Mouse (Mus musculus) hindbrain, embryonic 14.5 days (tissue): Measurements from ENCODE around the gene Mon1a. TPM values are rescaled to one million over a fixed set of nuclear protein-coding genes. Genes with fewer than 3 reads are reported as not detected.

Source experiments
- ATAC-seq: fragments of 200-750 bp; cut with Nextera tagmentation; 2 replicates; pipeline ENCODE4 v1.8.0; 2017; ENCODE audit warnings: moderate number of reproducible peaks, mild to moderate bottlenecking, moderate TSS enrichment, moderate library complexity; ENCODE audit not compliant: low FRiP score
- DNase-seq: peaks from one replicate; pipeline ENCODE4 v3.0.0-alpha.2; 2015; ENCODE audit warnings: low spot score
- H3K27ac ChIP-seq: fragments of 300-500 bp; sonication (generic); 2 replicates; pipeline ENCODE4 v1.5.1; 2014; ENCODE audit warnings: mild to moderate bottlenecking, moderate library complexity
- H3K27me3 ChIP-seq: fragments of 300-500 bp; sonication (generic); 2 replicates; pipeline ENCODE4 v1.6.1; 2014; ENCODE audit warnings: mild to moderate bottlenecking, low read length, mixed read lengths; ENCODE audit not compliant: control insufficient read depth, insufficient read depth
- H3K36me3 ChIP-seq: fragments of 300-500 bp; sonication (generic); replicated peaks from 2 replicates; pipeline ENCODE4 v1.6.1; 2014; ENCODE audit not compliant: control insufficient read depth, insufficient read depth
- H3K4me1 ChIP-seq: fragments of 300-500 bp; sonication (generic); replicated peaks from 2 replicates; pipeline ENCODE4 v1.6.1; 2014; ENCODE audit warnings: antibody characterized with exemption, low read length, mixed read lengths; ENCODE audit not compliant: control insufficient read depth, insufficient read depth
- H3K4me2 ChIP-seq: fragments of 300-500 bp; sonication (generic); replicated peaks from 2 replicates; pipeline ENCODE4 v1.6.1; 2014; ENCODE audit warnings: mild to moderate bottlenecking, moderate library complexity
- H3K4me3 ChIP-seq: fragments of 300-500 bp; sonication (generic); replicated peaks from 2 replicates; pipeline ENCODE4 v1.5.1; 2014; ENCODE audit warnings: mild to moderate bottlenecking, low read length
- H3K9ac ChIP-seq: fragments of 300-500 bp; sonication (generic); 2 replicates; pipeline ENCODE4 v1.6.1; 2014
- H3K9me3 ChIP-seq: fragments of 300-500 bp; sonication (generic); 2 replicates; pipeline ENCODE4 v1.6.1; 2016; ENCODE audit warnings: low read length; ENCODE audit not compliant: control insufficient read depth
- WGBS: fragments of 180-500 bp; shearing (Covaris S2); extraction: QIAGEN DNeasy Blood & Tissue Kit; methylation state at CpG from one replicate; pipeline ENCODE4 v1.1.7; 2014; 5-methylcytosine and 5-hydroxymethylcytosine counted together
- polyA plus RNA-seq: library from polyadenylated mRNA; unstranded; fragments of >200 nt; fragmentation: Nextera tagmentation; extraction: Ambion mirVana; gene quantifications from 2 replicates; pipeline ENCODE4 v1.2.1, GENCODE M21; 2014

The Mon1a gene
- polyA plus RNA-seq, 1 experiment from 2014 or later: 22.1 TPM

GRCm38 (mm10) chr9:107919441-107919840 lies 31.5 kb downstream of the Mon1a start:
- no peaks in the 10 kb centered on the region for H3K9me3 ChIP-seq
- no peaks in the 10 kb centered on the region for H3K36me3 ChIP-seq
- H3K27ac ChIP-seq: no peak overlapping the region
- no peak for DNase-seq
- H3K4me3 ChIP-seq: no peak overlapping the region
- H3K9ac ChIP-seq: no peak overlapping the region
- no peaks in the 10 kb centered on the region for H3K27me3 ChIP-seq
- WGBS: 85% methylated on average over 5 of the region's 5 CpGs
- ATAC-seq: no peak
- peaks cover 9% of the 10 kb centered on the region; the same call in 1 of the 2 replicates for H3K4me1 ChIP-seq
- H3K4me2 ChIP-seq: no peak overlapping the region

- DNase-seq (no peak), ATAC-seq (no peak)
- H3K27me3 ChIP-seq: no peaks in the 10 kb centered on the region
- WGBS: 41% methylated on average over 7 of the region's 7 CpGs
- H3K4me1 ChIP-seq: peaks cover 19% of the 10 kb centered on the region; the same call in 1 of the 2 replicates
- no peak overlapping the region for H3K4me3 ChIP-seq
- H3K9me3 ChIP-seq: no peaks in the 10 kb centered on the region
- no peak overlapping the region for H3K9ac ChIP-seq
- no peak overlapping the region for H3K27ac ChIP-seq
- H3K4me2 ChIP-seq: no peak overlapping the region
- H3K36me3 ChIP-seq: no peaks in the 10 kb centered on the region
Measured at GRCm38 (mm10) chr9:107923021-107923420, 35.1 kb downstream of the Mon1a start.

- WGBS: 41% methylated on average over 6 of the region's 6 CpGs
Measured at GRCm38 (mm10) chr9:107923956-107924355, 36.0 kb downstream of the Mon1a start.

GRCm38 (mm10) chr9:107925251-107925650 lies 37.3 kb downstream of the Mon1a start:
- H3K27ac ChIP-seq: no peak overlapping the region
- peaks cover 14% of the 10 kb centered on the region; the same call in 1 of the 2 replicates for H3K4me1 ChIP-seq
- H3K9ac ChIP-seq: no peak overlapping the region
- no peaks in the 10 kb centered on the region for H3K9me3 ChIP-seq
- H3K4me3 ChIP-seq: no peak overlapping the region
- no peak overlapping the region for H3K4me2 ChIP-seq
- ATAC-seq (no peak), DNase-seq (no peak)
- WGBS: 21% methylated on average over 3 of the region's 3 CpGs
- H3K36me3 ChIP-seq: no peaks in the 10 kb centered on the region
- H3K27me3 ChIP-seq: no peaks in the 10 kb centered on the region

More at GRCm38 (mm10) chr9:107923956-107924355, 36.0 kb downstream of the Mon1a start:
- H3K4me1 ChIP-seq: peaks cover 14% of the 10 kb centered on the region; the same call in 1 of the 2 replicates
- H3K36me3 ChIP-seq: no peaks in the 10 kb centered on the region
- ATAC-seq: no peak
- no peak overlapping the region for H3K4me2 ChIP-seq
- H3K9me3 ChIP-seq: no peaks in the 10 kb centered on the region
- no peak for DNase-seq
- no peak overlapping the region for H3K27ac ChIP-seq
- H3K9ac ChIP-seq: no peak overlapping the region
- no peaks in the 10 kb centered on the region for H3K27me3 ChIP-seq
- H3K4me3 ChIP-seq: no peak overlapping the region

GRCm38 (mm10) chr9:107926920-107927420 lies 39.0 kb downstream of the Mon1a start:
- WGBS: 59% methylated on average over 9 of the region's 9 CpGs
- Histone ChIP-seq H3K36me3 (no peaks in the 10 kb centered on the region), H3K4me1 (peaks cover 14% of the 10 kb centered on the region; the same call in 1 of the 2 replicates), H3K4me3 (no peak overlapping the region), H3K27me3 (no peaks in the 10 kb centered on the region), H3K27ac (no peak overlapping the region), H3K4me2 (no peak overlapping the region), H3K9me3 (no peaks in the 10 kb centered on the region), H3K9ac (no peak overlapping the region)
- ATAC-seq (no peak), DNase-seq (no peak)

GRCm38 (mm10) chr9:107927749-107928148 lies 39.8 kb downstream of the Mon1a start:
- no peak overlapping the region for H3K27ac ChIP-seq
- H3K27me3 ChIP-seq: no peaks in the 10 kb centered on the region
- H3K9me3 ChIP-seq: no peaks in the 10 kb centered on the region
- 88% methylated on average over 5 of the region's 5 CpGs for WGBS
- DNase-seq: no peak
- H3K9ac ChIP-seq: no peak overlapping the region
- no peak overlapping the region for H3K4me3 ChIP-seq
- no peak for ATAC-seq
- no peaks in the 10 kb centered on the region for H3K36me3 ChIP-seq
- H3K4me2 ChIP-seq: no peak overlapping the region
- peaks cover 14% of the 10 kb centered on the region; the same call in 1 of the 2 replicates for H3K4me1 ChIP-seq

- Histone ChIP-seq H3K4me1 (peaks cover 14% of the 10 kb centered on the region; the same call in 1 of the 2 replicates), H3K9me3 (no peaks in the 10 kb centered on the region), H3K27me3 (no peaks in the 10 kb centered on the region), H3K4me2 (no peak within 1 kb of the TSS), H3K4me3 (no peak within 1 kb of the TSS), H3K36me3 (no peaks in the 10 kb centered on the region), H3K27ac (no peak within 1 kb of the TSS), H3K9ac (no peak within 1 kb of the TSS)
- DNase-seq: no peak
- ATAC-seq: no peak
- WGBS: 78% methylated on average over 3 of the region's 3 CpGs
Measured at GRCm38 (mm10) chr9:107928169-107928568, 40.2 kb downstream of the Mon1a start, which contains the start of gene Actl11. Gene Actl11, plus strand, starts transcription at chr9:107928469.

- Histone ChIP-seq H3K4me1 (peaks cover 15% of the 10 kb centered on the region), H3K4me2 (no peak overlapping the region), H3K27me3 (peaks cover 8% of the 10 kb centered on the region), H3K9me3 (no peaks in the 10 kb centered on the region), H3K4me3 (no peak overlapping the region), H3K9ac (no peak overlapping the region), H3K27ac (no peak overlapping the region), H3K36me3 (no peaks in the 10 kb centered on the region)
- ATAC-seq (no peak), DNase-seq (no peak)
- WGBS: 56% methylated on average over 4 of the region's 4 CpGs
Measured at GRCm38 (mm10) chr9:107932221-107932620, 44.3 kb downstream of the Mon1a start.

- ATAC-seq: no peak
Measured at GRCm38 (mm10) chr9:107934146-107934545, 46.2 kb downstream of the Mon1a start.

GRCm38 (mm10) chr9:107935374-107935773 lies 47.4 kb downstream of the Mon1a start, which contains the start of gene Camkv:
Gene Camkv, plus strand, starts transcription at chr9:107935674.
- Histone ChIP-seq H3K9me3 (no peaks in the 10 kb centered on the region), H3K9ac (peak within 1 kb of the TSS; percentile 63), H3K4me1 (peaks cover 15% of the 10 kb centered on the region), H3K4me3 (peak within 1 kb of the TSS; percentile 50), H3K4me2 (peak within 1 kb of the TSS; percentile 91), H3K36me3 (no peaks in the 10 kb centered on the region), H3K27me3 (peaks cover 8% of the 10 kb centered on the region), H3K27ac (no peak within 1 kb of the TSS)
- ATAC-seq (no peak), DNase-seq (no peak)
- WGBS: 11% methylated on average over 3 of the region's 3 CpGs

More at GRCm38 (mm10) chr9:107934146-107934545, 46.2 kb downstream of the Mon1a start:
- WGBS: 81% methylated on average over 11 of the region's 11 CpGs
- H3K36me3 ChIP-seq: no peaks in the 10 kb centered on the region
- H3K4me1 ChIP-seq: peaks cover 15% of the 10 kb centered on the region
- H3K27me3 ChIP-seq: peaks cover 8% of the 10 kb centered on the region
- H3K27ac ChIP-seq: no peak overlapping the region
- H3K9me3 ChIP-seq: no peaks in the 10 kb centered on the region
- no peak overlapping the region for H3K4me3 ChIP-seq
- no peak overlapping the region for H3K4me2 ChIP-seq
- no peak overlapping the region for H3K9ac ChIP-seq
- no peak for DNase-seq
